Mouse (Mus musculus) brain, embryonic 14.5 days (tissue): ENCODE data around the gene Fads3. TPM values are rescaled to one million over a fixed set of nuclear protein-coding genes. Genes with fewer than 3 reads are reported as not detected.

Source experiments
- DNase-seq: peaks from one replicate; pipeline ENCODE4 v3.0.0-alpha.2; 2011; ENCODE audit warnings: low read depth
- CTCF ChIP-seq: fragments of 200-500 bp; IDR thresholded peaks from 2 replicates; pipeline ENCODE4 v1.5.1; 2012; ENCODE audit warnings: inconsistent platforms, mild to moderate bottlenecking, moderate library complexity, borderline replicate concordance; ENCODE audit not compliant: insufficient read depth, insufficient read length; ENCODE audit errors: extremely low read depth
- POLR2A ChIP-seq: fragments of 200-500 bp; IDR thresholded peaks from 2 replicates; pipeline ENCODE4 v1.6.1; 2012; ENCODE audit warnings: mild to moderate bottlenecking, inconsistent platforms, borderline replicate concordance; ENCODE audit not compliant: poor library complexity, insufficient read depth, insufficient read length, severe bottlenecking; ENCODE audit errors: extremely low read depth
- polyA plus RNA-seq: library from polyadenylated mRNA; depleted of rRNA; stranded (reverse); fragments of >200 nt; gene quantifications from 2 replicates; pipeline ENCODE4 v1.2.3, GENCODE M21; 2012

The Fads3 gene
- polyA plus RNA-seq, 1 experiment: 42.8 TPM

DNA sequence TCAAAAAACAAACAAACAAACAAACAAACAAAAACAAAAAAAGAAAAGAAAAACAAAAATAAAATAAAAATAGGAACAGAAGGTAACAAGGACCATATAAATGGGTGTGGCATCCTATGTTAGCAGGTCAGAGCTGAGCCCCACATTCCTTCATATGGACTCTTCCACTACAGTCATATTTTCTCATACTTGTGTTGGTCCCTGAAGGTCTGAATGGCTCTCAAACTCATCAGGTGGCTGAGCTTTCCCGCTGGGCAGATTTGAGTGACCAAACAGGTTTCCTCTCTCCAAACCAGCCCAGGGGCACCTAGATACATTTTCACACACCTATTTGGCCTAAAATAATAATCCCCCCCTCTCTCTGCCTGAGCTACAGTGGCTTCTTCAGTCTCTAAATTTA is 30.0 kb upstream of the Fads3 start:
- no peak for DNase-seq
- TF ChIP-seq POLR2A (no peak), CTCF (no peak)

GRCm38 (mm10) chr19:10012827-10013278 is 28.5 kb upstream of the Fads3 start:
- TF ChIP-seq CTCF: no peak
- TF ChIP-seq POLR2A: no peak
- no peak for DNase-seq

- TF ChIP-seq POLR2A: no peak
- no peak for TF ChIP-seq CTCF
- DNase-seq: no peak
Observed at GRCm38 (mm10) chr19:10013348-10013747, 28.0 kb upstream of the Fads3 start.

- no peak for DNase-seq
- no peak for TF ChIP-seq POLR2A
- no peak for TF ChIP-seq CTCF
Observed at GRCm38 (mm10) chr19:10013913-10014312, 27.5 kb upstream of the Fads3 start.

DNA sequence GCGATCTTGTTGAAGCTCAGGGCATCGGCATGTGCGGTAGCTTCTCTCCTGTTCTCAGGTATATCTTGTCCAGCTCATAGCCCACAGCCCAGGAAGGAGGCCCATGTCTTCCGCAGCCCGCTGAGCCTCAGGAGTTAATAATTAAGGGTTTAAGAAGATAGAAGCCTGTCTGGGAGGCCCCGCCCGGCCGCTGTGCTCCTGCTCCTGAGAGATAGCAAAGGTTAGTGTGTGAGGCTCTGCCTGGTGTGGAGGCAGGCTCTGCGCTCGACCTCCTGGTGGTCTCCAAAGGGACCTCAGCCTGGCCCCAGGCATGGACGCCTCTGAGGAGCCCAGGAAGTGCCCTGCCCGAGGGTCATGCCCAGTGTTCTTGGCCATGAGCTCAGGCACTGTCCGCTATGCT is 26.5 kb upstream of the Fads3 start:
- DNase-seq: no peak
- no peak for TF ChIP-seq POLR2A
- TF ChIP-seq CTCF: no peak

DNA sequence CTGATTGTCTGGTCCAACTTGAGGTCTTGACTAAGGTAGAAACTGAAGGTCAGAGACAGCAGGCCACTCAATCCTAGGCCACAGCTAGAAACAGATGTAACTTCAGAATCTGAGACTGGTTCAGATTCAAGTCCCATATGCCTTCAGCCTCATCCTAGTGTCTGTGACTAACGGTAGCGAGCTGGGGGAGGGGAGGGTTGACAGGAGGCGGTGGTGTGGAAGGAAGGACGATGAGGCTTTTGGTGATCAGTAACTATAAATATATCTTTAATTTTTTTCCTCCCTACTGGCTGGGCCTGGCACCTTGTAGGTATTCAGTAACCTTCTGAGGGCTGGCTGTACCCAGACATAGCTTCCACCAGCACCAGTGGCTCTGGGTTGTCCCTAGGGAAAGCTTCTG is 25.9 kb upstream of the Fads3 start:
- TF ChIP-seq POLR2A (no peak), CTCF (no peak)
- DNase-seq: no peak

GRCm38 (mm10) chr19:10016151-10016550 is 25.2 kb upstream of the Fads3 start:
- TF ChIP-seq CTCF (no peak), POLR2A (no peak)
- DNase-seq: no peak

GRCm38 (mm10) chr19:10017637-10018526 is 23.5 kb upstream of the Fads3 start:
- TF ChIP-seq CTCF (no peak), POLR2A (peak; percentile 36)
- peak; percentile 93 for DNase-seq

DNA sequence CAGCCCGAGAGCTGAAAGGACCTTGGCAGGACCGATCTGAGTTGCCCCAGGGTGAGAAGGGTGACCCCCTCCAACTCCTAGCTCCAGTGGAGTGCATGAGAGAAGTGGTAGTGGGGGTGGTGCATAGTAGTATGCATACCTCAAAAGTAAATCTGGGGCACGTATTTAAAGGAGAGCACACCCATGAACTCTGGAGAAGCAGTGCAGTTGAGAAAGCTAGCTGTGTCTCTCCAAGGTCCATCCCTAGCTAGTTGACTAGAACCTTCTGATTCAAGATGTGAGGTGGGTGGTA is 22.9 kb upstream of the Fads3 start:
- no peak for DNase-seq
- TF ChIP-seq CTCF: no peak
- TF ChIP-seq POLR2A: no peak

GRCm38 (mm10) chr19:10019214-10019760 is 22.1 kb upstream of the Fads3 start:
- TF ChIP-seq POLR2A (no peak), CTCF (no peak)
- DNase-seq: no peak

DNA sequence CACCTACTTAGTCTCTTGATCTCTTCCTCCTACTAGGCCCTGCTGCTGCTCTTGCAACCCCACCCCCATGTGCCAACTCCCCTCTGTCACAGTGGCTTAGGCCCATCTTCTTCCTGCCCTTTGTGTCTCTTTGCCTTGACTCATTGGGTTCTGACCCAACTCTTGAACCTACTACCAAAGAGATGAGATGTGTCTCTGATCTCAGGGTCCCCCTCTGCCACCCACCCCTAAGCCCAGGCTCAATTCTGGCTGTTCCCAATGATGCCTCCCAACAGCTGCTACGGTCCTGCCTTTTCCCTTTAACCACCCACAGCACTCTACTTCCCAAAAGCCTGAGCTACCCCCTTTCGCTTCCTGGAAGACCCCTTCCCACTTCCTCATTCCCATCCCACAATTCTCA is 19.4 kb upstream of the Fads3 start:
- no peak for TF ChIP-seq CTCF
- no peak for TF ChIP-seq POLR2A
- DNase-seq: no peak

GRCm38 (mm10) chr19:10022414-10023303 is 18.7 kb upstream of the Fads3 start:
- DNase-seq: peak; percentile 63
- TF ChIP-seq CTCF (peak; percentile 50; the same call in 1 of the 2 replicates), POLR2A (no peak)

DNA sequence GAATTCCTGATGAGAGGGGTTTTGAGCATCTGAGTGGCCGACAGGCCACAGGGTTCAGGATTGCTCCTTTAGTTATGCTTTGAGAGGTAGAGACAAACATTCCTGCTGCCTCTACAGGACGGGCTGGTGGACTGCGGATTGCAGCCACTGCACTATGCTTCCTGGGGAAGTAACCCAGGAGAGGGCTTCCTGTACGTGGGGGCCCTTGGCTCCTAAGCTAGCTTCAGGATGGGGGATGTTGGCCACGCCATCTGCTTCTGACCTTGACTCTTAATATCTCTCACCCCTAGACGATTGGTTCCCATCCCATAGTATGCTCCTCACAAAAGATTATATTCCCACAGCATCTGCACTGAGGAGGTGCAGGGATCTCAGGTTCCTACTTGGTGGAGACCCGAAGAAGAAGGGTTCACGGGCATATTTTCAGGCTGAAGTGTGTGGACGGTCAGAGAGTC is 18.0 kb upstream of the Fads3 start:
- no peak for TF ChIP-seq POLR2A
- no peak for TF ChIP-seq CTCF
- no peak for DNase-seq

DNA sequence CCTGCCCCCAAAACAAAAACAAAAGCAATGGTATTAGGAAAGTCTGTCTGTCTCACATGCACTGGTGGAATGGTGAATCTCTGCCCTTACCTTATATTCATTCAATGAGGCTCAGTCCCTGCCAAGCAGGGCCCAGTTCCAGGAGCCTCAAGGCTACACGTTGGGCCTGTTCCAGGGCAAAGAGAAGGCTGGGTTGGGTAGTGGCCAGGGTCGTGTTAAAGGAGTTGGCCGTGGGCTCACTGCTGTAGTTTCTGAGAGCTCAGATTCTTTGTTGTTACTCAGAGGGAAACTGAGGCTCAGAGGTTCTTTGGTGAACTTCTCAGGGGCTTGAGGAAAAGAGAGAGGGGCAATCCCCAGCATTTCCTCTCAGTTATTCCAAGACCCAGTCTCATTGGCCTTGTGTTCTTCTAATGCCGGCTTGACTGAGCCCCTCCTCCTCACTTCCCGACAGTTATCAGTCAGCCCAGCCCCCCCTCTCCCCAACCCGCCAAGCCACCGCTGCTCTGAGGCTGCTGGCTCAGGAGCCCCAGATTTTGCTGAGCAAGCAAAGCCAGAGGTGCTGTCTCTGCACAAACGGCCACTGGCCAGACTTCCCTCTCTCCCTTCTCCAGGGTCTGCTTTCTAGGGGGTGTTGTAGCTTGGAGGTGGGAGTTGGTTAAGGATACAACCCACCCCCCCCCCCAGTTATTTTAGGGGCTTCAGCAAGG is 16.0 kb upstream of the Fads3 start:
- TF ChIP-seq POLR2A (no peak), CTCF (no peak)
- peak; percentile 75 for DNase-seq
